Mouse (Mus musculus): ENCODE results near the gene Thumpd2. TPM values are rescaled to one million over a fixed set of nuclear protein-coding genes. Genes with fewer than 3 reads are reported as not detected.

Gene Thumpd2
- polyA plus RNA-seq (2017; shearing (Covaris generic)), result 10 to 100 TPM; 16.2 to 18.8 TPM

DNA sequence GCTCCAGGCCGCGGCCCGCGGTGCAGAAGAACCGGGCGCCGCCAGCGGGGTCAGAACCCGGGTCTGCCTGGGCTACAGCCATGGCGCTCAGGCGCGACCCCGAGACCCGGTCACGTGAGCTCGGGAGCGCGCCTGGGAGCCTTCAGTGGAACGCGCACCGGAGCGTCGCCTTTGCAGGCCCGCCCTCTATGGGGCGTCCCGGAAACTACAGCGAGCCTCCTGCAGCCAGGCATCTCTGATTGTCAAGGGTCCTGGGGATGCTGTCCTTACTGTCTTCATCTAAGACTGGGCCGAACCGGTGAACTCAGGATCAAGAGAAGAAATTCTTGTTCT lies at the start of gene Thumpd2:
TSS of gene Thumpd2 (minus strand) at position 104 of the 333 bp plus-strand sequence.
- ATAC-seq, result peak; percentile 94

DNA sequence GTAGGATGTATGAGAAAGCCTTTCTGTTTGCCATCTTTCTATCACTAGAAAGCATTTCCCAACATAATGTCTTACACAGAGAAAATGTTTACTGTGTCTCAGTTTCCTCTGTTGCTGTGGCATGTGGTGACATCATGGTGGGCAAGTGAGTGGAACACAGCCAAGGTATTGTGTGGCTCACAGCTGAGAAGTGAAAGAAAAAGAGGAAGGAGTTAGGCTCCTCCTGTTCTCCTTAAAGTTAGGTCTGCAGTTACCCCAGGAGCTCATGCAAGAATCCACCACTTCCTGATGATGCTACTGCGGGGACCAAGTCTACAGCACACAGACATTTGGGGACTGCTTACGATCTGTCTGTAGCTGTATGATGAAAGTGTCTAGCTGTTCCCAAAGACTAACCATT lies 39.4 kb upstream of the Thumpd2 start:
- ATAC-seq, result no peak

DNA sequence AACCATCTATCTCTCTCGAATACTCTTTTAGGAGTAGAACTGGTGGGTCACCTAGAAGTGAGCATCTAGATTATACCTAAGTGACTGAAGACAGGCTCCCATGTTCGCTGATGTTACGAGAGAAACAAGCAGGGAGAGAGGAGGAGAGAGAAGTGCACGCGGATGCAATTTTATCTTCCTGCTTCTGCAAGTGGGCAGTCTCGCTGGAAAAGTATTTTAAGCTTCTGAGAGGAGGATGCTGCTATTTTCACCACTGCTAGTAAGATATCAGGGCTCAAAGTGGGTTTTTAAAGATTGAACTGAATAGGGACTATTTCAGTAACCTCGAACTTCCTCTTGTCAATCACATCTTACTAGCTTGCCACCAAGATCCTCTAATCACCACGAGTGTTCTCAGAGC lies 38.0 kb upstream of the Thumpd2 start:
- ATAC-seq, result no peak

DNA sequence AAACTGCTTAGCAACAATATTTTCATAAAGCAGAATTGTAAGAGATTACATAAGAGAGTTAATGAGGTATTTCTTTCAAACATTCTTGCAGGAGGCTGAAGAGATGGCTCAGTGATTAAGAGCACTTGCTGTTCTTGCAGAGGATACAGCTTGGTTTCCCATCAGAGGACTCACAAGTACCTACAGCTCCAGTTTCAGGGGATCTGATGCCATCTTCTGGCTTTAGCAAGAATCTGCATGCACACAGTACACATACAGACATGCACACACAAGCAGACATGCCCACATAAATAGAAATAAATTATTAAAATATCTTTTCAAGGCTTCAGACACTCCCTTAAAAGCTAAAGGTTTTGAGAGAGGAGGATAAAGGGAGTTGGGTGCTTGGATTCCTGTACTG lies 33.6 kb upstream of the Thumpd2 start:
- ATAC-seq, result no peak

DNA sequence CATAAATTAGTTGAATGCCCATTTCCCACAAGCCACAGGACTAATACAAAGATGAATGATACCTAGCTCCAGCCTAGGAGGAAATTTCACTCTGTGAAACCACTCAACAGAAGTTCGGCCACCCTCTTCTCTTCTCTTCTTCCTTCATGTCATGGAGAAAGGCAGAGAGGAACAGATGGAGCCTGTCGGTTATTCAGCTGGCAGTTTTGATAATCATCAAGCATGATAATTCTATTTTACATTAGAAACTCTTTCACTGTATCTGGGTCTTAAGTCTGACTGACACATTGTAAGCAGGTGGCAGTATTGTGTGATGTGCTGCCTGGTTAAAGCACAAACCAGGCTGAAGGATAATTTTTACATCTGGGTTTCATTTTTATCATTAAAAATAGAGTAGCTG lies 31.6 kb upstream of the Thumpd2 start:
- no peak for ATAC-seq

DNA sequence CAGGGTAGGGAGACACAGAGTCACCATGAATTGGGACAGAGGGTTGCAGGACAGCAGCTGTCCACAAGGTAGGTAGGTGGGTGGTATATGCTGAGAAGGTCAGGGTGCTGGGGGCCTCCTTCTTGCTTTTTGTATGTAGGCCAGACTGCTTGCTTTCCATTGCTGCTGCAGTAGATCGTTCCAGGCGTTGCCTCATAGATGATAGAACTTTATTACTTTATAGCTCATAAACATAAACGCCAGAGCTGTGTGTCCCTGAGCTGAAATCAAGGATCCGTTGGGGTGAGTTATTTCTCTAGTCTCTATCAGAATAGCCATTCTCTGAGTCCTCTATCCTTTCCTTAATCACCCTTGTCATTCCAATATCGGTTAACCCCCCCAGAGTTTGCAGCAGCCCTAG lies 27.9 kb upstream of the Thumpd2 start:
- ATAC-seq, result no peak

DNA sequence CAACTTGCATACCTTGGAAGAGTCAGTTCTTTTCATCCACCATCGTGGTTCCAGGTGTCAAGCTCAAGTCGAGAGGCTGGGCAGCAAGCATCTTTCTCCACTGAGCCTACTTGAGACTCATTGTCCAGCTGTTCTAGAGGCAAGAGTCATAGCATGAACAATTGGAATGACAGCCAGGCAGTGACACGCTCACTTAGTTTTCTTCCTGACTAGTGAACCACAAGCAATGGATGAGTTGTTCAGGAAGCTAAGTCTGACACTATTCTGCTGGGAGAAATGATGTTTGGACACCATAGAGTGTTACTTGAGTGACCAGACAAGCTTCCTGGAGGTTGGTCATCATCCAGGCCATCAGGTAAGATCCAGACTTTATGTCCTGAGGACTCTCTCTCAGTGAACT lies 24.0 kb upstream of the Thumpd2 start:
- ATAC-seq, result no peak

DNA sequence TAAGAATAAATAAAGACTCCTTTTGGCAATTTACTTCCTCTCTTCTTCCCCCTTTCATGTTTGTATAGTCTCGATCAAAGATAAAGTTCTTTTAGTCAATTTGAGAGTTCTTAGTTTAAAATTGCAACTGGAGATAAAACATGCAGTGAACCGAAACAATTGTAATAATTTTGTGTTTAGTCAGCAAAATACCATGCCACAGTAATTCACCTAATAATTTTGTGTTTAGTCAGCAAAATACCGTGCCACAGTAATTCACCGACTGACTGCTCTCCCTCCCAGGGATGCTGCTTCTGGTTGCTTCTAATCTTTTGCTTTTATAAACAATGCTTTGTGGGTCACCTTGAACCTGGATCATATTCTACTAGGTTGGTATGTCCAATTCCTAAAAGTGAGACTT lies 22.9 kb upstream of the Thumpd2 start:
- no peak for ATAC-seq

DNA sequence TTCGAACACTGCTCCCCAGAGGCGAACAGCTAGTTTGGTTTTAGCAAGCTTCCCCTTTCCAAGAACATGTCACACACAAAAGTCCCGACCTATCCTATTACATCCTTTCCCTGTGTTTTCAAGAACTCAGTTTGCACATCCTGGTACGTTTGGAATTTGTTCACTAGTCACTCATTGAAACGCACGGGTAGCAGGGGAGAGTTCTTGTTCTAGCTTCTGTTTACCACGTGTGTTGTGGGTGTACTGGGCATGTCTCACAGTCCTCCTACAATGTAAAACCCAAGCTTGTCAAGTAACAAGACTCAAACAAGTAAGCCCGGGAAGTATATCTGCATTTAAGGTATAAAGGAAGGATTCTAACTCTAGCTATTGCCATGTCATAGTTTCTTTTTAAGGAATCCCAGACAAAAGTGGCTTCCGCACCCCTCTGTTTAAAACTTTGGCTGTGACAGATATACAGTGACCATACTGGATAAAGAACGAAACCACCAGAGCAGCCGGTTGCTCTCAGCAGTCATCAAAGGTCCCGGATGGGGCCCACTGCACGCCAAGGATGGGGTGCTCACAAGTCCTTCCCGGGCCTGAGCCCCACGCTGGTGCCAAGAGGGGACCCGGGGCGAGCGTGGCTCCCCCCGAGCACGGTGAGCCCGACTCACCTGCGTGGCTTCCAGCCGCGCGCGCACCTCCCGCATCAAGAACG lies 453 bp downstream of the Thumpd2 start:
- ATAC-seq, result peak; percentile 77

DNA sequence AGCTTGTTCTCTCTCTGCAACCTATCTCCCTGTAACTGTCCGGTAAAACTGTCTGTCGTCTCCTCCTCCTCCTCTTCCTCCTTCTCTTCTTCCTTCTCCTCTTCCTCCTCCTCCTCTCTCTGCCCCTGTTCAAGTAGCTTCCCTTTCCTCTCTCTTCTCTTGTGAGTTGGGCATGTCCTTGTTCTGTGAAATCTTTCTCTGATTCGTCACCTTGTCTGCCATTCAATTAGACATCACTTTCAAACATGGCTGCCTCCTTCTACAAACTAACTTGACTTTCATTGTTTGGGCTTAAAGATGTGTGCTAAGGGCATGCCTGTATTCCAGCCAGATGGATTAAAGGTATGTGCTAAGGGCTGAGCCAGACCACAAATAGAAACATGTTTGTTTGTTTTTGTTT lies 1.5 kb downstream of the Thumpd2 start:
- ATAC-seq, result no peak

DNA sequence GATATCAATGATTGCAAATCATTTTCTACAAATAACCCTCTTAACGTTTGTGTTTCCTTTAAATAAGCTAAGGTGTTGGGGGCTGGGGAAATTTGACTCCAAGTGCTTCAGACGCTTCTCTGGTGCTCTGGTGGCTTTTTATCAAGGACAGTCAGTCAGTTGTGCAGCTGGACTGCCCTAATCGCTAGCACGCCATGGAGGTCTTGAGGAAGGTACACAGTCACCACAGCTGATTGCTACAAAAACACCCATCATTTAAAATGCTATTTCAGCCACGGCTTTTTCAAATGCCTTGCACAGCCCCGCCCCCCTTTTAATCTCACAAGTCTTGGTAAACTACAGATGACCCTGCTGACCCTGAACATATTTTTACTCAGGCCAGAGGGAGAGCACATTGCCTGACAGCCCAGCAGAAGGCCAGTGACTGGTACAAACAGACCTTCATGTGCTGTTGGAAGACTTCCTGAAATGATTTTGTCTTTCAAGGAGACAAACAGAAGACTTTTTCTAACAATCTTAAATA lies 2.5 kb downstream of the Thumpd2 start:
- ATAC-seq, result no peak

DNA sequence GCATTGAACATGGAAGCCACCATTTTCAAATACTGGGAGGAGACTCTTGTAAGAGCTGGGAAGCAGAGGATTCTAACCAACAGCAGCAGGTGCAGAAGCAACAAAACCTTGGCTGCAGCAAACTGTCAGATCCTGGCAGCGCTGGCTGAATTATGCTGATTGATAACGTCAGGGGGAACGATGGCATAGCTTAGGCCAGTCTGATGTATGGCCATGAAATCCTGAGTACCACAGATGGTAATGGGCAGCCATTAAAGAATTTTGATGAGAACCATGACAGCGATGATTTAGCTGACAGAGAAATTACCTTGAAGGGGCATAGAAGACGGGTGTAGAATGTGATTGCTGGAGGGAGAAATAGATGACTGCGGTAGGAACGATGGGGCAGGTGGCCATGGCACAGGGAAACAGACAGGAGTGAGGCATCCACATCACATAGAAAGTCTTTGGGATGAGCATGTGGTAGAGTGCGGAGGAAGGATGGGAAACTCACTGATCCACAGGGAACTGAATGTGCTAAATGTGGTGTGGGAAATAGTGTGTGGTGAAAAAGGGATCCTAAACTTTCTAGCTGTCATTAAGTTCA lies 8.0 kb downstream of the Thumpd2 start:
- no peak for ATAC-seq

DNA sequence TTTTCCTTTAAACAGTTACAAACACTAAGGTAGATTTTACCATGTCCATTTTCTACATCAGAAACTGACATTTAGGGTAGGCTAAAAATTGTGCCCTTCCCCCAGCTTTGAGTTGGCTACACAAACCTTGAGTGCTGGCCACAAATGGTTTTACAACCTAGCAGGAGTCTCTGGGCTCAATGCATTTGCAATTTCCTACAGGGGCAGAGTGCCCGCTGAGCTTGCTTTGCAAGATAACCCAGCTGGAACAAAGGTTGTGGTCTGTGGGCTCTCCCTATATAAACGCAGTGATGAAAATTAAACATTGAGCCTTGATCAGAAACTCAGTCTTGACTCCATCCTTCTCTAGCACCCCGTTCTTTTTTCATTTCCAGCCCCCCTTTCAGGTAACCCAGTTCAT lies 8.8 kb downstream of the Thumpd2 start:
- ATAC-seq, result no peak

DNA sequence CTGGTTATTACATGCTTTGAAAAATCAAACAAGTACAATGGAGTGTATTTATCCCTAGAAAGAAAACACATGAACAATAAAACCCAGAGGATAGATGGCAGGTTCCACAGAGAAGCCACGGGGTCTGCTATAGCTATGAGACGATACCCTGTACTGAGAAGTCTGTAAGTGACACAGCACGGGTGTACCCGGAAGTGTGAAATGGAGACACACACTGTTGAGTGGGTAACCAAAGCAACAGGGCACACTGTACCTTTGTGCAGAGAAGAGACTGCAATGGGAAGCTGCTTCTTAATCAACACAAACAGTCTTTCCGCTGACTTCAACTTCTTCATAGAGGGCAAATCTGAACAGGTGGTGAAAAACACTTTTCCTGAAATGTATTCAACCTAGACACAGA lies 9.4 kb downstream of the Thumpd2 start:
- peak; percentile 43 for ATAC-seq

DNA sequence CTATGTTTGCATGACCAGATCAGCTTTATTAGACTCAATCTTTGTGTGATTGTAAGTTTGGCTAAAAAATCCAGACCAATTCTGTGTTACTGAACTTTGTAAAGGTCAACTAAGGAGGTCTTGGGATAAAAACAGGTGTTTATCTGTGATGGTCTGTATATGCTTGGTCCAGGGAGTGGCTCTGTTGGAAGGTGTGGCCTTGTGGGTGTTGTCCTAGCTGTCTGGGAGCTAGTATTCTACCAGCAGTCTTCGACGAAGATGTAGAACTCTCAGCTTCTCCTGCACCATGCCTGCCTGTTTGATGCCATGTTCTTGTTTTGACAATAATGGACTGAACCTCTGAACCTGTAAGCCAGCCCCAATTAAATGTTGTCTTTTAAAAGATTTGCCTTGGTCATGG lies 11.6 kb downstream of the Thumpd2 start:
- no peak for ATAC-seq

DNA sequence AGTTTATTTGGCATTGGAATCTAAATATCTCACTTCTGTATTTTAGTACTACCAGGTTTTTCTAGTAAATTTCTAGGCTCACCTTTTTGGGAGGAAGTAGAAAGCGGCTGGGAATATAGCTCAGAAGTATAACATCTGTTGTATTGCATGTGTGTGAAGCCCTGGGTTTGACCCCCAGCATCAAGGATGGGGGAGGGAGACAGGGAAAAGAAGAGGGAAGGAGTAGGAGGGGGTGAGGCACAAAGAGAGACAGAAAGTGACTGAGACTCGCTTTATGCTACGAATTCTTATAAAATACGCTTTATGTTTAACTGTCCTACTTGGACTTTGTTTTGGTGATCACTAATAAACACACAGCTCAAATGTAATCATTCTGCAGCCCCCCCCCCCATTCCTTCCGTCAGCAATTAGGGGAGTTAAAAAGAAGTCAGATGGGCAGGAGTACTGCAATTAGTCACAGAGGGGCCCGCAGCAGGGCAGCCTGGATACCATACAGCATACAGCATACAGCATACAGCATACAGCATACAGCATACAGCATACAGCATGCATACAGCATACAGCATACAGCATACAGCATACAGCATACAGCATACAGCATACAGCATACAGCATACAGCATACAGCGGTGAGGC lies 16.8 kb downstream of the Thumpd2 start:
- ATAC-seq, result no peak

DNA sequence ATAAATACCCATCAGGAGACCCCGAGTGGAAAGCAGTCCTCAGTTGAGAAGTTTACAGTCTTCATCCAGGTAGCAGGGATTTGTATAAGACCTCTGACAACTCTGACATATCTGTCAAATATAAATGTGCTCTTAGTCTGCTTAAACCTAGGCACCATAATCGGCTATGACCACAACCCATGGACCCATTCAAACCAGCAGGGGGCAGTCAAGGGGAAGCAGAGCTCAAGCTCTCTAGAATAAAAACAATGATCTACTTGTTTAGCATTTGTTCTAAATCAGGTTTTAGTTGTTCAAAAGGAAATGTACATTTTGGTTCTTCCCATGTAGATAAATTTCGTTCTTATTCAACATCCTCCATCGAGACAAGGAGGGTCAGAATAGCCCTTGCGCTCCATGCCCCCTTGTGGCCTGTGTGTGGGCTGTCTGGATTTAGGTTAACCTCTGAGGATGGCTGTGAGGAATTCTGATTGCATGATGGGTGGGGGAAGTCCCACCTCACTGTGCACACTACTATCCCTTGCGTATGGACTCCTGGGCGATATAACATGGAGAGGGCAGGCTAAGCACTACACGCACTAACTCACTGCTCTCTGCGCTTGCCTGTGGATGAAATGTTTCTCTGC lies 19.2 kb downstream of the Thumpd2 start:
- peak; percentile 77 for ATAC-seq

DNA sequence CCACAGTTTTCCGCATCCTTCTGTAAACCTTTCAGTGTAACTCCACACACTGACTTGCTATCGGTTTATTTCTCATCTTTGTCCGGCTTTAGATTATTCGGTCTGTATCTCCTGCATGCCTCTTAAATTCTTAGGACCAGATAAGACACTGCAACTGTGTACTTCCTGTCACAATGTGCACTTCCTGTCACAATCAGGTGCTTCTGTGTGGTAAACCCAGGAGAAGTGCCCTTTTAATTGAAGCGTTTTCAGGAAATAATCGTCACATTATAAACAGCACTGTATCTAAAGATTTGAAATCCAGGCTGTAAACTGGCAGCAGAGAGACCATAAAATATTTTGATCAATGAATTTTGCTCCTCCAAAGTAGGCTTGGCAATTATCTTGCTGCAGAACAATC lies 19.8 kb downstream of the Thumpd2 start:
- ATAC-seq, result peak; percentile 76

DNA sequence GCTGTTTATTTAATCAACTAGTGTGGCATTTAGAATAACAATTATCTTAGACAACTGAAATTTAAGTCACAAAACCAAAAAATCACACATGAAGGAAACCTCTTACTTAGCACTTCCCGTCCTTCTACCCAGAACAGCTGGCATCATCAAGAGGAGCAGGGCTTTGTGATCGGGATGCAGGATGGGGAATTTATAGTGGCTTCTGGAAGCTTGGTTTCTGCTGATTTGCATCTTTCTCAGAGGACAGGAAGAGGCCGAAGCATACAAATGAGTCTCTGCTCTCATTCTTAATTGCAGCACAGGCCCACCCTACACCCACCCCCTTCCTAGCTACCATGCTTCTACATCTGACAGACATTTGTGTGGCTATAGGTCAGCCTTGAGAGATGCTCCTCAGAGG lies 20.5 kb downstream of the Thumpd2 start:
- ATAC-seq, result no peak

DNA sequence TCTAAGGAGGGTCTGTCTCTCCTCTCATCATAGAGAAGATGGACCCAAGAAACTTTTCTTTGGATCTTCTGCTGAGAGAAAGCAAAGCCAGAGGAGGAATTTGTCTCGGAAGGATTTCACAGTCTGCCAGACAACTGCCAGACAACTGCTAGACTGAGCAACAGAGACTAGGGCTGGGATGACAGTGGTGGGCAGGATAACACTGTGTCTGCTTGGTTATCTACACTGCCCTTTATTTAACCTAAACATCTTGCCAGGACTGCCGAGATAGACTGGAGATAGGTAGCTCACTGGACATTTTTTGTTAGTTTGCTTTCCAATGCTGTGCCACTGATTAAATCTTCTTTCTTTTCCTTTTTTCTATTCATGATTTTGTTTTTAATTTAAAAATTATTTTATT lies 23.2 kb downstream of the Thumpd2 start:
- no peak for ATAC-seq

DNA sequence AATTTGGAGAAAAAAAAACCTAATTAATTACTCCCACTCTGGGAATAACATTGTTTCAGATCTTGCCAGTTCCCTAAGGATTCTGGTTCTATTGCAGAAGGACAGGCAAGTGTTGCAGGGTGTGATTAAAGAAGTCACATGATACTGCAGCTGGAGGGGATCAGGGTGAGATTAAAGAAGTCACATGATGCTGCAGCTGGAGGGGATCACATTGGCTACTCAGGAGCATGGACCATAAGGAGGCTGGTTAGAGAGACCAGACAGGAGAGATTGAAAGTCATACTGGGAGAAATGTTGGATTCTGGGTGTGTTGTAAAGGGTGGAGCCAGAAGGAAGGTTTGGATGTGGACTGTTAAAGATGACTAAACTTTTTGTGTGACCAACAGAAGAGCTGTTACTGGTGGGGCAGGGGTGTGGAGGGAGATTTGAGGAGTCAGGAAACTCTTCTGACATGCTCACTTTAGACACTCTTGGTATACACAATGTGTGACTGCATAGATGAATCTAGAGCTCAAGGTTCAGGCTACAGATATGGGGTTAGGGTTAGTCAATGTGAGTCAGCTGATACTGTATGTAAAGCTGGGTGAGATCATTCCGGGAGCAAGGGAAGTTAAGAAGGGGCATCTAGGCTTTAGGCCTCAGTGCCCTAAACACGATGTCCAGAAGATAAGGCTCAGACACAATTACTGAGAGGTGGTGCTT lies 26.0 kb downstream of the Thumpd2 start:
- no peak for ATAC-seq

DNA sequence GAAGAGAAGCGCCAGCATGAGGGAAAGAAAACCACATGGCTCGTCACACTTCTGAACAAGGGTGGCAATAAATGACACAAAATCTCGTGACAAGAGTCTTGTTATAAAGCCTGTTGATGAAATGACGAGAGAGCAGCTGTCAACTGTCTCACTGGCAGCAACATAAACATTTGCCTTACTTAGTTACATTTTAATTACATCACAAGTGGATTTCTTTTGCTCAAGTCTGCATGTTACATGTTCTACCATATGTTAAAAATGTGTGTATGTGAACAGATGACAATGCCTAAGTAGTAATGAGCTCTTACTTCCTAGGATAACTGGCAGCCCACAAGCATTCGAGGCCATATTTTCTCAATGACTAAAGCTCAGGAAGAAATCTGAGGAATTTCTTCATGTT lies 29.5 kb downstream of the Thumpd2 start:
- no peak for ATAC-seq

DNA sequence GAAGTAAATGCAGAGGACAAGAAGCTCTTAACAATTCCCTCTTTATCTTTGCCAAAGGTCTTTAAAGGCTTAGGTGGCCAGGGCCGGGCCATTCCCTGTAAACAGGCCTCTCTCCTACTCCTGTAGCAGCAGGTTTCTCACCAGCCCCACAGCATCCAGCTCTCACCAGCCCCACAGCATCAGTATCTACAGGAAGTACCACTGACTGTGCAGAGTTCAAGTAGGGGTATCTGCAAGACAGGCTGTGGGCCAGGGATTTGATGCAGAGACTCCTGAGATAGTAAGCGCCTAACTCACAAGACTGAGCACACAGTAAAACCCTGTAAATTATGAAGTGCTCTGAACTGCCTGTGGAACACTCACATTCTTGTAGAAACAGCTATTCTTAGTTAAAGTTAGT lies 31.9 kb downstream of the Thumpd2 start:
- no peak for ATAC-seq

All from CD4-positive, CD25-positive, alpha-beta regulatory T cell, adult 4 months (primary cell).